Mouse (Mus musculus): Measurements from ENCODE around the gene Gnb3.

Gene Gnb3

GRCm38 (mm10) chr6:124796200-124796599, 43.9 kb downstream of the Gnb3 start:
- no peak for DNase-seq

- peak; percentile 62 for DNase-seq
These were observed 44.3 kb downstream of the Gnb3 start for GRCm38 (mm10) chr6:124795781-124796180.

GRCm38 (mm10) chr6:124791911-124792310, 48.2 kb downstream of the Gnb3 start:
- peak; percentile 35 for DNase-seq

- DNase-seq: no peak
These were observed 50.0 kb downstream of the Gnb3 start for GRCm38 (mm10) chr6:124790121-124790520.

GRCm38 (mm10) chr6:124789519-124789918, 50.6 kb downstream of the Gnb3 start:
- no peak for DNase-seq

GRCm38 (mm10) chr6:124787722-124788121, 52.4 kb downstream of the Gnb3 start:
- no peak for DNase-seq

GRCm38 (mm10) chr6:124786756-124787420, 53.2 kb downstream of the Gnb3 start:
- DNase-seq: peak; percentile 52

All from kidney, adult 11 months (tissue).